Mouse (Mus musculus): ENCODE results near the gene Fuca1. TPM values are rescaled to one million over a fixed set of nuclear protein-coding genes. Genes with fewer than 3 reads are reported as not detected.

Fuca1 gene
- polyA plus RNA-seq, 1 experiment from 2014 or later = 69.0 TPM

Other genes starting within 250 kb of the Fuca1 start
- 1.1 and 1.2 TPM in 2 replicates for gene Ifnlr1, start 234.4 kb upstream of the Fuca1 start, polyA plus RNA-seq (2015; fragmentation: Nextera tagmentation; extraction: Ambion mirVana)
- 0.08 TPM in 1 of 2 replicates, not detected in the other for gene Il22ra1, start 192.6 kb upstream of the Fuca1 start, polyA plus RNA-seq (2015; fragmentation: Nextera tagmentation; extraction: Ambion mirVana)
- gene Myom3, start 161.0 kb upstream of the Fuca1 start, polyA plus RNA-seq (2015; fragmentation: Nextera tagmentation; extraction: Ambion mirVana) = 4.8 and 5.4 TPM in 2 replicates
- gene Srsf10, start 65.0 kb upstream of the Fuca1 start, polyA plus RNA-seq (2015; fragmentation: Nextera tagmentation; extraction: Ambion mirVana) = 323 and 330 TPM in 2 replicates
- 192 and 195 TPM in 2 replicates for gene Pnrc2, start 46.9 kb upstream of the Fuca1 start, polyA plus RNA-seq (2015; fragmentation: Nextera tagmentation; extraction: Ambion mirVana)
- gene Cnr2, start 25.3 kb upstream of the Fuca1 start, polyA plus RNA-seq (2015; fragmentation: Nextera tagmentation; extraction: Ambion mirVana) = 0.32 and 0.51 TPM in 2 replicates
- gene Hmgcl, start 25.7 kb downstream of the Fuca1 start, polyA plus RNA-seq (2015; fragmentation: Nextera tagmentation; extraction: Ambion mirVana) = 89.8 and 93.5 TPM in 2 replicates
- 49.1 and 51.9 TPM in 2 replicates for gene Gale, start 43.0 kb downstream of the Fuca1 start, polyA plus RNA-seq (2015; fragmentation: Nextera tagmentation; extraction: Ambion mirVana)
- gene Lypla2, start 51.9 kb downstream of the Fuca1 start, polyA plus RNA-seq (2015; fragmentation: Nextera tagmentation; extraction: Ambion mirVana) = 121 and 124 TPM in 2 replicates
- 57.0 and 58.7 TPM in 2 replicates for gene Pithd1, start 66.5 kb downstream of the Fuca1 start, polyA plus RNA-seq (2015; fragmentation: Nextera tagmentation; extraction: Ambion mirVana)
- gene Eloa, start 101.0 kb downstream of the Fuca1 start, polyA plus RNA-seq (2015; fragmentation: Nextera tagmentation; extraction: Ambion mirVana) = 41.1 and 45.1 TPM in 2 replicates
- gene Rpl11, start 132.7 kb downstream of the Fuca1 start, polyA plus RNA-seq (2015; fragmentation: Nextera tagmentation; extraction: Ambion mirVana) = 481 and 500 TPM in 2 replicates
- 736 and 770 TPM in 2 replicates for gene Id3, start 222.8 kb downstream of the Fuca1 start, polyA plus RNA-seq (2015; fragmentation: Nextera tagmentation; extraction: Ambion mirVana)